Mouse (Mus musculus): ENCODE results near the gene Tubb2b.
"Not testable (repeated sequence)": the region's sequence is repeated elsewhere in the genome, so short reads cannot be mapped to it uniquely, and the experiment has no call there.

Tubb2b gene

DNA sequence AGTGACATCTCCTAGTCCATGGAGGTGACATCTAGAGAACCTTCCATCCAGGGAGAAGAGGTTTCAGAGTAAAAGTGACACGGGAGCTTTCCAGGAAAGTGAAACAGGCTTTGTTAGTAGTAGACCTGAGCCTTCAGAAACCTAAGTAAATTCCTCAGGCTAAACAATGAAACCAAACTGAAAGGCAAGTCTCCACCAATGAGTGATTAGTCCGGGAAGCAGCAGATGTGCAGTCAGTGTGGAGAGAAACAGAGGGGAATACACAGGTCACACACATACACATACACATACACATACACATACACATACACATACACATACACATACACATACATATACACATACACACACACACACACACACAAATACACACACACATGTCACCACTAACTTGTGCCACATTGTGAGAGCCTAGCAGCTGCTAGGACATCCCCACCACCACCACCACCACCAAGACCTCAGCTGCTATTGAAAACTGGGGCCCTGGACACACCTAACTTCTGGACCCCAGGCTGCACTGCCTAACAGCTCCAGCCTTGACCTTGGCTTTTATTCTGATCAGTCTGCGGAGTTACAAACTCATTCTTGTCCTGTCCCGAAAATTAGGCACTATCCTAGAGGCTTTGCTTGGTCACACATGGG lies 21.1 kb downstream of the Tubb2b start:
- no peak for DNase-seq (ENCODE audit: low spot score in 2 of 2)

DNA sequence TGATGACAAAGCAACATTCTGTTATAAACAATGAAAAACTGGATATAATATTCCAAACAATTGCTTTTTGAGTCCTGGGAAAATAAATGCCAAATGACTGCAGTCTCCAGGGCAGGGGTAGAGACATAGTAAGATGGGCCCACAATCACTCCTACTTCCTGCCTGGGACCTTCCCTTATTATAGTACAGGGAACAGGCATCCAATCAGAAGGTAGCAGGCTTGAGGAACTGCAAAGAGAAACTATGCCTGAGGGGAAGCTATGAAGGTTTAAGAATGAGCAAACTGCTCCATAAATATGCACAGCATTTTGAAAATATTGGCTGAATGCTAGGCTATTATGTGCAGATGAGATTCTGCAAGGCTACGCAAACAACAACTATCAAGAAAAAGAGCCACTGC lies 23.3 kb downstream of the Tubb2b start:
- no peak for DNase-seq (ENCODE audit: low spot score in 2 of 2)

DNA sequence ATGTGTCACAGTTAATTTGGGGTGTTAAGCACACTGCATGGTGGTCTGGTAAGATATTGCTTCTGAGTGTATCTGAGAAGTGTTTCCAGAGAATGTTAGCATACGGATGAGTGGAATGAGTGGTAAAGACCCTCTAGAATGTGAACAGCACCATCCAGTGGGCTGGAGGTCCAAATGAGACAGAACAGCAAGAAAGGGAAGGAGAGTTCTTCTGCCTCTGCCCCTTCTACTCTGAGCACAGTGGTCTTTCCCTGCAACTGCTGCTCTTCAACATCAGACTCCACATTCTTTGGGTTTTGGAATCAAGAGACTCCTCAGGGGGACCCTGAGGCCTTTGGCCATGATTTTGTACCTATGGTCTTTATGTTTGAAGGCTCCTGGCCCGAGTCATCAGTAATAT lies 24.0 kb downstream of the Tubb2b start:
- no peak for DNase-seq (ENCODE audit: low spot score in 2 of 2)

DNA sequence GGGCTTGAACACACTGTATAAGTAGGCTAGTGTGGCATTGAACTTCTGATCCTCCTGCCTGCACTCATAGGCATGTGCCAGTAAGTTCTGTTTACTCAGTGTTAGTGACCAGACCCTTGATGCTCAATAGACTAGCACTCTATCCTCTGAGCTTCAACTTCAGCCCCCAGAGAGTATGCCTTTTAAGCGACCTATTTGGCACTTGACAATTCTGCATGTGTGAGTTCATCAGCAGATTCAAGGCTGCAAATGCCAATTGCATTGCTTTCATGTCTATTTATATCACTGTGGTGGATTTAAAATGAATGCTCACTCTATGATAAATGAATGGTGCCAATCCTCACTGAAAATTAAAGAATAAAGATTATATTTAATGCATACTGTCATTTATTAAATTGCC lies 24.9 kb downstream of the Tubb2b start:
- no peak for DNase-seq (ENCODE audit: low spot score in 2 of 2)

DNA sequence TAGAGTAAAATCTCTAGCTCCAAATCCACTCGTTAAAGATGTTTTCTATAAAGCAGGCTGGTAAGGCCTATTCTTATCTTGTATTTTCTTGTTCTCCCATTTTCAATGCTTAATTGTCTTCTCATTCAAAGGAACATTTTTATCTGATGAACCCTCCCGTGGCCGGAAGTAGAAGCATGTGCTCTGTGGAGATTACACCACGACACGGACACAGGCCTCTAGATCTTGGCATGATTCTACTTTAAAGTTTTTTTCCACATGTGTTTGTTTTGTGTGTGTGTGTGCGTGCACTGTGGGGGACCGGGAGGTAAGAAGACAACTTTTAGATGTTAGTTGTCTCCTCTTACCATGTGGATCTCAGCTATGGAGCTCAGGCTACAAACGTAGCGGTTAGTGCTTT lies 28.4 kb downstream of the Tubb2b start:
- no peak for DNase-seq (ENCODE audit: low spot score in 2 of 2)

DNA sequence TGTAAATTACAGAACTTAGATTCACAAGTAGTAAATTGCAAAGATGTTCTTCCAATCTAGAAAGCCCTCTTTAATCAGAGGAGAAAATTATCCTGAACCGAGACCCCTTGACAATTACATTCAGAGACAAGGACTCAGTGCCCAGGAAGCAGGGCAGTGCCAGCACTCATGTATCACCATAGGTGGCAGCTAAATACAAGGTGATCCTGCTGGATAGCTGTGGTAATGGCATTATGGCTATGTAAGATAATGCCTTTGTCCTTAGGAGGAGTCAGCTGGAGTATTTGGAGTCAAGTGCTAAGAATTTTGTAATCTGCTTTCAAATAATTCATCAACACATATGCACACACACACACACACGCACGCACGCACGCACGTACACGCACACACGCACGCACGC lies 29.0 kb downstream of the Tubb2b start:
- no peak for DNase-seq (ENCODE audit: low spot score in 2 of 2)

DNA sequence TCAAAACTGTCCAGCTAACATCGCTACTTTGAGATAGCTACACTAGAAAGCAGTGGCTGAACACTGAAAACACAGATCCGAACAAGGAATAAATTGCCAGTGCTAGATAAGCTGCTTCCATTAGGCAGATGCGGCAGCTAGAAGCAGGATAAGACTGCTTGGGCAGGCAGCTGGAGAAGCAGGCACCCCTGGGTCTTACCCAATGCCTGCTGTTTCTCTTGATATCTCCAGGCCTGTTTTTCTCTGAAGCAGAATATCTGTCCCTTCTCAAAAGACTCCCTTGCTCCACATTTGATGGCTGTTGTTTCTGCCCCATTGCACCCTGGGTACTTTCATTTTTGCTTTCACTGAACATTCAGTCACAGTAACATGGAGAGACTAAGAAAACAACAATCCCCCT lies 29.5 kb downstream of the Tubb2b start:
- DNase-seq (ENCODE audit: low spot score in 2 of 2): no peak

DNA sequence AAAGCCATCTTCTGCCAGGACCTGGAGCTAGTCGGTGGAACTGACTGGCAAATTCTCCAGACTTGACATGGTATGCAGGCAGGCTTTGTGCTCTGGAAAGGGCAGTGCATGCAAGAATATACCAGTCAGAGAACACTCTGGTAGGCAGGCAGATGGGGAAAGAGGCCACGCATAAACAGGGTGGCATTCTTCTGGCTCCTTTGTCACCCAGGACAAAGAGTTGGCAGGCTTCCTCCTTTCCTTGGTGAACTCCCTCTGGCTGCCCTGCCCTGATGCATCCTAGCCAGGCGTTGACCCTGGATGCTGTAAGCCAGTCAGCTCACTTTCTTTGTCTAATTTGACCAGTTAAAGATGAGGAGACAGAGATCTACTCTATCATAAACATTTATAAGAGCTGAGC lies 33.2 kb downstream of the Tubb2b start:
- no peak for DNase-seq (ENCODE audit: low spot score in 2 of 2)

DNA sequence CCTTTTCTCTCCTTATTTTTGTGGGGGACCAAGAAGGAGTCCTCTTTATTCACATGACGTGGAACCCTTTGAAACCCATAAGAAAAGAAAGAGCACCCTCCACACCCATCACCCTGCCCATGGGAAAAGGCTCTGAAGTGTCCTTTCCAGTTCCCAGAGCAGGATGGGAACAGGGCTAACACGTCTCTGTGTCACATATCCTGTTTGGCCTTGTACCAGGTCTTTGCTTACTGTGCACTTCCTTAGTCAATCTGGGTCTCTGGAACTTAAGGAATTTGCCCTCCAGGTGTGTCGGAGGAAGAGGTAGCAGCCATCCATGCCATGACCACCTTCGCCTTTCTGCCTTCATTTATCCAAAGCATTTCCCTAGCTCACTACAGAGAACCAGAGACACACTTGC lies 33.8 kb downstream of the Tubb2b start:
- no peak for DNase-seq (ENCODE audit: low spot score in 2 of 2)

DNA sequence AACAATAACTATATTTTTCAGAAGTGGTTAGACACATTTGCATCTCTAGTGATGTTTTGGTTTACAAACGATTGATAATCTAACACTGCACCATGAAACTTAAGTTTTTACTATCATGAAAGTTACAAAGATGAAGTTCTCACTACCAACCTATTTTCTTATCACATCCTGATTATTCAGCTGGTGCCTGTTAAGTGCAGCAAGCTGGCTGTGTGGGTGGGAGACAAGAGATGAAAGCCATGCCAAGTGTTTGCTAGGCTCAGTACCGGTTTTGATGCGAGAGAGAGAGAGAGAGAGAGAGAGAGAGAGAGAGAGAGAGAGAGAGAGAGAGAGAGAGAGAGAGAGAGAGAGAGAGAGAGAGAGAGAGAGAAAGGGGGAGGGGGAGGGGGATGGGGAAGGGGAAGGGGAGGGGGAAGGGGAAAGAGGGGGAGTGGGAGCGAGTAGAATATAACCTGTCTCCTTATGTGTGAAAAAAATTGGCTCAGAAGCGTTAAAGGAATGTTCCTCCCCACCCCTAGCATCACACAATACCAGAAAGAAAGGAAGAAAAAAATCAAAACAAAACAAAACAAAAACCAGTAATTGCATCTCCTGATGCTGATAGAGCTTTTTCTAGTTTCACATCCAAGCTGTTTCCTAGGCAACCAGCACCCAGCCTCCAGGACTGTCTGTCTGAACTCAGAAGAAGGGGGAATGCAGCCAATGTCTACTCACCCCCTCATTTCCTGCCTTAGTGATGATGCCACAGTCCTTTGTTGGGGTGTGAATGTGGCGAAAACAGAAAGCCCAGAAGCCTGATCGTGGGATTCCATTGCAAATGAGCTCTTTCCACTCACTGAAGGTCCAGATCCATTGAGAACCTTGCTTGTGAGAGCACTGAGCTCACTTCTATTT lies 34.5 kb downstream of the Tubb2b start:
- DNase-seq (ENCODE audit: low spot score in 2 of 2): no peak

DNA sequence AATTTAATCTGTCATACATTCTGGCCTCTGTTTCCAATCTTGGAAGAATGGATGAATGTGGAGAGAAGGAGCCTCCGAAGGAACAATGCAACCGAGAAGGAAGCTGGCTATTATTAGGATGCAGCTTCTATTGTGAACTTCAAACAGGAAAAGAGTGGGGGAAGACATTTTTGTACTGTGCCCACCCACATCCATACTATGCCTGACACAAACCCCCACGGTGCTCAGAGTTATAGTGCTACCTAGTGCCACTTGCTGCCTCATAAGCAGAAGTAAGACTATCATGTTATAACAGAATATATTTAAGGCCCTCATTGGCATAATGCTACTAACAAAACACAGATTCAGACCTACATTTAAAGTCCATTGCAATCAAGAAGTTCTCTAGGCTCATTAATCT lies 40.9 kb downstream of the Tubb2b start:
- DNase-seq (ENCODE audit: low spot score in 2 of 2): no peak

DNA sequence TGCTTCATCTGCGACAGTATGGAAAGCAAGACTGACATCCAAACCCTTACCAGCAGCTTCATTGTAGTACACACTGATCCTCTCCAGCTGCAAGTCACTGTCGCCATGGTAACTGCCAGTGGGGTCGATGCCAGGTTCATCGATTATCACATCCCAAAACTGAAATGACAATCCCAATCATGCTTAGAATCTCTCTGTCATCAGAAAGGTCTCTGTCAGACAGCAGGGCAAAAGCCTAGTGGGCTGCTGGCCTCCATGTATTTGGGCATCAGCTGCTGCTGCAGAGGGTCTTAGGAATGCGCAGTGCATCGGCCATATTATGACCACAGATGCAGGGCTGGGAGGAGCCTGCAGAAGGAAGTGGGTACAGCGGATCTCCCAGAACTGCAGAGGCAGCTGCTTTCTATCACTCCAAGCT lies 41.4 kb downstream of the Tubb2b start:
- DNase-seq (ENCODE audit: low spot score in 2 of 2): no peak

DNA sequence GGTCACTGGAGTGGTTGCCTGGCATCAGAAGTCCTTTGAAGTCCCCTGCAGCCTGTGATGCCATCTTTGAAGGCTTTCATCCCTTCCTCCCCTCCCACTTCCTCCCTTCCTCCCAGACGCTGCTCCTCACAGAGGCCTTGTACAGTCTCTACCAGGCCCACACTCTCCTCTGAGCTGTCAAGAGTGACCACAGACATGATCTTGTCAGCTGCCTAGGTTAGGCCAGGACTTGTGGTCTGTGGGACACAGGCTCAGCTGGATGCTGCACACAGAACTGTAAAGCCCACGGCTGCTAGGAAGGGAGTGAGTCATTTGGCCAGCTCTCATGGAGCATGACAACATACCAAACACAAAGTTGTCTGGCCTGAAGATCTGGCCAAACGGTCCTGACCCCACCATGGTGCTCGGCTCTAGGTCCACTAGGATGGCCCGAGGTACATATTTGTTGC lies 42.0 kb downstream of the Tubb2b start:
- not testable (repeated sequence) for DNase-seq (ENCODE audit: low spot score in 2 of 2)

DNA sequence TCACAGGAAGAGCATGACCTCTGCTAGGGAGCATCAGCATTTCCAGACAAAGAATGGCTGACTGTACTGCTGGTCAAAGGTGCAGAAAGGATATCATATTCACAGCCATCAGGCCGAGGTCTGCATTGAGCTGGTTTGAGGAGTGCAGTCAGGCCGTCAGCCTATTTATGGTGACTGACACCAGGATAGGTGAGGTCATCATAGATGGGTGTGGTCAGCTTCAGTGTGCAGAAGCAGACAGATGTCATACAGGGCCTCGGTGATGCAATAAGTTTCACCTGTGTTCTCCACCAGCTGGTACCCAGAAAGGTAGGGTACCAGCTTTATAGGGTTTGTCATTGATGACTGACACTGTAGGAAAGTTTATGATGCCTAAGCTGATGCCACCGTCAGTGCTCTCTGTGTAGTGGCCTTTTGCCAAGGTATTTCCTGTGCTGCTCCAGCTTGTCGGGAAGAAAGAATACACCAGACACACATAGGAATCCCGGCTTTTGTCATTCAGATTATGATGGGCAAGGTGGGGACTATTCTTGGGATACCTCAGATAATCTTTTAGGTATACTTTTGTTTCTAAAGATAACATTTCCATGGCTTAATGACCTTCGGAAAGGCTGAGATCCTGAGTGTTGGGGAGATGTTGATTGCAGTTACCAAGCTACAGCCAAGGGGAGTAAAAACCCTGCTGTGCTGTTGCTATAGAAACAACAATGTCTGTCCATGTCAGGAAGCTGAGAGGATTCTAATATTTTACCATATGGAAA lies 43.0 kb downstream of the Tubb2b start:
- DNase-seq (ENCODE audit: low spot score in 2 of 2): no peak

DNA sequence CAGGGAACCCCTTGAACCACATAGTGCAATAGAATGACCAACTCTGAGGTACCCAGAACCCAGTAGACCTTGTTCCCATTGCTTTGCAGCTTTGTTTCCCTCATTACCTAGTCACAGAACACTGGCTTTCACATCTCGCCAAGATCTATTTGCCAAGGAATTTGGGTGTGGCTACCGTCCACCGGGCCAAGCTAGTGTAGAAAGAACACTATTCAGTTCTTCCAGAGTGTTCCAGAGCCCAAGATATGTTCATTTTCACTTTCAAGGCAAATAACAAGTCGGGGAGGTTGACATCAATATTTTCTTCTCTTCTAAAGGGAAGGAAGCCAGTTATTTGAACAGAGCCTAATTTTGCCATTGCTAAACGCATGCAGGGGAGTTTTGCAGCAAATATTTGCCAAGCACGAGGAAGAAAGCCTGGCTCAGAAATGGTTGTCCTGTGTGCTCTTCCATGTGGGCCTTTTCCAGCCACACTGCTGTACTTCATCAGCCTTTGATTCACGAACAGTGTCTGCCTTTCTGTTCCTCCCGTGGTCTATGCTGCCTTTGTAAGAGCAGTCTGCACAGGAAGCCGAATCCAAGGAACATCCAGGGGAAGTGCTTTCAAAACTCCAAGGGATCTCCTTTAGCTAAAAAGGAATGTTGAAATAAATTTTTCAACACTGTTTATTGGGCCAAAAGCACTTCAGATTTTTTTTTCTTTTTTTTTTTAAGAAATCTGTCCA lies 46.1 kb downstream of the Tubb2b start:
- DNase-seq (ENCODE audit: low spot score in 2 of 2): peak in 1 of 2 experiments; percentile 68

DNA sequence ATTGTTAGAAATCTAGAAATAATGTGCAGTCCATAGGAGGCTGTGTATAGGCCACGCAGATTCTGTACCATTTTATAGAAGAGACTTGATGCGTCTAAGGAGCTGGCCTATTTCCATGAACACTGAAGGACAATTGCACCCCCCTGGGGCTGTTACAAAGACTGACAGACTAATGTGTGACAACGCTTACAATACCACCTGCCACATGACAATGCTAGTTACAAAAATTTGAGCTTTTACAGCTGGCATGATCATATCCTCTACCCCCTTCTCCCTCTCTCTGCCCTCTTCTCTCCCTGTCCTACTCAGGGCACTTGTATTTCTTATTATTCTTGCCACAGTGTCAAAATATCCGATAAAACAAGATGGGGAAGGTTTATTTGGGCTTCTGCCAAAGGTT lies 48.3 kb downstream of the Tubb2b start:
- no peak for DNase-seq (ENCODE audit: low spot score in 2 of 2)

DNA sequence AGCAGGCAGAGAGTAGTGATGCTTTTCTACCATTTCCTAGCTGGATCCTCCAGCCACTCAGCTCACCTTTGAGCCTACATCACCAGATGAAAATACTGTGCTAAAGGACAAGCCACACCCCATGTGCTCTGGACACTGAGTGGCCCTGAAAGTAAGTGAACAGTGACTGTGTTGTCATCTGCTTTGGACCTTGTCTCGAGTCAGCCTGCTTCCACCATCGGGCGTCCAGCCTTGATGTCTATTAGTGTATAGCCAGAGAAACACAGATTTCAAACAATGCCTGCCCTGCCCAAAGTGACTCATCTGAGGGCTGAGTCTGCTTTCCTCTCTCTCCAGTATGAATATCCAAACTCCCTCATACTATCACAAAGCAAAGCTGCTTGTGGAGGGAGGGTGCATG lies 50.5 kb downstream of the Tubb2b start:
- no peak for DNase-seq (ENCODE audit: low spot score in 2 of 2)

DNA sequence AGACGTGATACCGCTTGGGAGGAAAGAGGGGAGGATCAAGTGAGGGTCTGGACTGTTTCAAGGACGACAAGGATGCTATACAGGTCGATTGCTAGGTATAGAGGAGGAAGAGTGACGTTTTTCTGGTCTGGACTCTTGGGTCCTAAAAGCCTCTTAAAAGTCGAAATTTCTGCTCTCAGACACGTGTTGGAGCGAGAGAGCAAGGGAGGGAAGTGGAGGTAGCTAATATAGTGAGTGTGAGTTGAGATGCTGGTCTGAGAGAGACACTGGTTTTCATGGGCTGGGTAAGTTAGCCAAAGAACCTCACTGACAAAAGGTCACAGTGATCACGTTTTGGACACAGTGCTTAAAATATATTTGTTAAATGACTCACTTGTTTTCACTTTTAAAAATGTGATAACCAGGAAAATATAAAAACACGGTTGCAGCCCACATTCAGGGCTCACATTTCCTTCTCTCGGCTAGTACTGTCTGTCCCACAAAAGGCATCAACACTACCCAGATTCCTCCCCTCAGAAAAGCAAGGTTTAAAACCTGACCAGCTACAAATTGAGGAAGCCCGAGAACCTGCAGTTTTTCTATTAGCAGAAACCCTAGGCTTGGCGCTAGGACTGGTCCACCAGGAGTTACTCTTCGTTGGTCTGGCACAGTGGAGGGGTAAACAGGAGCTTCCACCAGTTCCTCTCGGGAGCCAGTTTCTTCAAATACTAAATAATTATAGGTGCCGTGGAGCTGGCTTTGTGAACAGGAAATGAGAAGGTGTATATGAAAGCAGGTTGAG lies 51.6 kb downstream of the Tubb2b start:
- no peak for DNase-seq (ENCODE audit: low spot score in 2 of 2)

DNA sequence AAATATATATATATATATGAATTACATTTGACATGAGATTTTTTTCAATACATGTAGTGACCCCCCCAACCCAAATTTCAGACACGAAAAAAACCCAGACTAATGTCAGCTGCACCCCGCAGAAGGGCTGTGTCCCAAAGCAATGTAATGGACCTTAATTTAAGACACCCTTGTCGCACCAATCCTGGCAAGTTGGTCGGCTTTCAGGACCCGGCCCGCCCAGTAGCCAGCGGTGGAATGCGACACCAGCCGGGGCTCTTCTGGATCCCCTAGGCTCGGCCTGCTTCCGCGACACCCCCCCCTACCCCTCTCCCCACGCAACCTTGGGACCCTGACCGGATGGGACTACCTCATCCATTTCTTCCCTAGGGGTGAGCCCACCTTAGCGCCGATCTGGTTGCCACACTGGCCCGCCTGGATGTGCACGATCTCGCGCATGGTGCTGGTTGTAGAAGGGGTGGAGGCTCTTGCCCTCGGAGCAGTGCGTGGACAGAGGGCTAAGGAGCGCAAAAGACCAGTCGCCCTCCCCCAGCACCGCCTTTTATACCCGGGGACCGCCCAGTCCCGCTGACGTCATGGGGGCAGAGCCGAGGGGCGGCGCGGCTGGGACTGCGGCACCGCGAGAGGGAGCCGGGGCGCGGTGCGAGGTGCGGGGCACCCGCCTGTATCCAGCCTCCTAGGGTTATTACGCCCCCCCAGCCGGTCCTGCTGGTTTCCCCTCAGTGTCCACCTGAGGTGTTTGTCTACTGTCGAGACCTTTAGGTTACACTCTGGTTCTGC lies 52.6 kb downstream of the Tubb2b start, which contains the start of gene Tubb2a:
TSS of gene Tubb2a (minus strand) at position 516 of the 780 bp plus-strand sequence.
- peak; percentile 93 for DNase-seq (ENCODE audit: low spot score in 2 of 2)

Data from urinary bladder, adult 18-20 months (tissue).